Mouse (Mus musculus) heart, adult 11 months (tissue): Measurements from ENCODE around the gene Gm12569.

ENCODE experiments used
- DNase-seq: peaks from one replicate; pipeline ENCODE4 v3.0.0; 2022

Gm12569 gene

GRCm38 (mm10) chr11:51220308-51220707, at the start of gene Gm12569:
Gm12569 (plus strand) TSS chr11:51220473.
- peak; percentile 72 for DNase-seq

- DNase-seq = no peak
Observed at GRCm38 (mm10) chr11:51202726-51203125, 17.5 kb upstream of the Gm12569 start.

- no peak for DNase-seq
Observed at GRCm38 (mm10) chr11:51207758-51208157, 12.5 kb upstream of the Gm12569 start.

- peak; percentile 78 for DNase-seq
Observed at GRCm38 (mm10) chr11:51211426-51211825, 8.8 kb upstream of the Gm12569 start.

GRCm38 (mm10) chr11:51214021-51214420, 6.3 kb upstream of the Gm12569 start:
- DNase-seq = peak; percentile 57

GRCm38 (mm10) chr11:51219396-51219980, 785 bp upstream of the Gm12569 start:
- peak; percentile 87 for DNase-seq

- peak; percentile 45 for DNase-seq
Observed at GRCm38 (mm10) chr11:51227104-51227503, 6.8 kb downstream of the Gm12569 start.

- peak; percentile 71 for DNase-seq
Observed at GRCm38 (mm10) chr11:51234626-51235025, 14.4 kb downstream of the Gm12569 start.

- DNase-seq = no peak
Observed at GRCm38 (mm10) chr11:51242897-51243296, 22.6 kb downstream of the Gm12569 start.

GRCm38 (mm10) chr11:51257006-51257405, 36.7 kb downstream of the Gm12569 start:
- DNase-seq = peak; percentile 50

- DNase-seq = no peak
Observed at GRCm38 (mm10) chr11:51261680-51262219, 41.5 kb downstream of the Gm12569 start, which contains the start of gene Clk4. Clk4 (plus strand) TSS chr11:51261730.

GRCm38 (mm10) chr11:51262342-51263285, 42.3 kb downstream of the Gm12569 start, which contains the start of gene BC049762:
BC049762 (minus strand) TSS chr11:51263046.
- peak; percentile 100 for DNase-seq

- peak; percentile 98 for DNase-seq
Observed at GRCm38 (mm10) chr11:51263286-51263831, 43.1 kb downstream of the Gm12569 start.

GRCm38 (mm10) chr11:51264352-51264751, 44.1 kb downstream of the Gm12569 start:
- peak; percentile 95 for DNase-seq

GRCm38 (mm10) chr11:51265326-51265725, 45.1 kb downstream of the Gm12569 start:
- DNase-seq = peak; percentile 91

GRCm38 (mm10) chr11:51274418-51274817, 54.1 kb downstream of the Gm12569 start:
- peak; percentile 3 for DNase-seq
